Mouse (Mus musculus): ENCODE measurements at regions not wholly inside any gene's neighbourhood (a gene's known extent, or its start where the extent isn't known, plus 50 kb on each side); places are given as distances from the start of the nearest gene placed in this dataset.

- no peak for DNase-seq
Observed at GRCm38 (mm10) chr16:93458011-93458585, 145.8 kb downstream of the Setd4 start.

GRCm38 (mm10) chr16:93456706-93457425 is 147.0 kb downstream of the Setd4 start:
- DNase-seq = no peak

GRCm38 (mm10) chr16:93454080-93454997 is 149.5 kb downstream of the Setd4 start:
- DNase-seq = peak; percentile 23 to 74

- no peak for DNase-seq
Observed at GRCm38 (mm10) chr16:93453056-93453455, 150.8 kb downstream of the Setd4 start.

GRCm38 (mm10) chr16:93450896-93451295 is 153.0 kb downstream of the Setd4 start:
- no peak for DNase-seq

- no peak for DNase-seq
Observed at GRCm38 (mm10) chr16:93449925-93450324, 153.9 kb downstream of the Setd4 start.

GRCm38 (mm10) chr16:93448124-93448523 is 155.7 kb downstream of the Setd4 start:
- DNase-seq = no peak

- no peak for DNase-seq
Observed at GRCm38 (mm10) chr16:93446970-93447369, 156.9 kb downstream of the Setd4 start.

GRCm38 (mm10) chr16:93446206-93446605 is 157.7 kb downstream of the Setd4 start:
- DNase-seq = no peak

- DNase-seq = no peak
Observed at GRCm38 (mm10) chr16:93442837-93443236, 161.0 kb downstream of the Setd4 start.

GRCm38 (mm10) chr16:93437608-93438425 is 166.0 kb downstream of the Setd4 start:
- DNase-seq = no peak

- DNase-seq = no peak
Observed at GRCm38 (mm10) chr16:93436732-93437131, 167.1 kb downstream of the Setd4 start.

- no peak for DNase-seq
Observed at GRCm38 (mm10) chr16:93431316-93431715, 172.5 kb downstream of the Setd4 start.

GRCm38 (mm10) chr16:93429324-93429781 is 174.5 kb downstream of the Setd4 start:
- DNase-seq = no peak

GRCm38 (mm10) chr16:93427264-93427663 is 176.6 kb downstream of the Setd4 start:
- DNase-seq = no peak

GRCm38 (mm10) chr16:93425731-93426130 is 178.1 kb downstream of the Setd4 start:
- DNase-seq = no peak

GRCm38 (mm10) chr16:93423174-93423573 is 180.7 kb downstream of the Setd4 start:
- DNase-seq = no peak

- DNase-seq = no peak
Observed at GRCm38 (mm10) chr16:93422221-93422620, 181.6 kb downstream of the Setd4 start.

- DNase-seq = no peak
Observed at GRCm38 (mm10) chr16:93418246-93418645, 185.6 kb downstream of the Setd4 start.

GRCm38 (mm10) chr16:93417831-93418230 is 186.0 kb downstream of the Setd4 start:
- no peak for DNase-seq

- DNase-seq = no peak
Observed at GRCm38 (mm10) chr16:93392024-93392675, 211.7 kb downstream of the Setd4 start.

GRCm38 (mm10) chr16:93387578-93388116 is 216.2 kb downstream of the Setd4 start:
- no peak for DNase-seq
